Mouse (Mus musculus) CH12.LX (cell line): ENCODE results near the gene Pdxdc1. TPM values are rescaled to one million over a fixed set of nuclear protein-coding genes. Genes with fewer than 3 reads are reported as not detected.

Experiments used
- DNase-seq: peaks from one replicate; pipeline ENCODE4 v3.0.0-alpha.2; 2013; ENCODE audit errors: extremely low read depth
- H3K27ac ChIP-seq: 2 replicates; pipeline ENCODE4 v1.5.1; 2012; ENCODE audit warnings: low read depth, mild to moderate bottlenecking, control low read depth, moderate library complexity; ENCODE audit not compliant: insufficient read depth
- H3K27me3 ChIP-seq: replicated peaks from 2 replicates; pipeline ENCODE3; 2012; ENCODE audit warnings: inconsistent platforms
- H3K36me3 ChIP-seq, 2 experiments: replicated peaks in 1 of 2; 2 replicates each; pipeline versions ENCODE3 to v1.6.1; 2012; ENCODE audit warnings: inconsistent platforms in 1 of 2, low read length in 1 of 2, mild to moderate bottlenecking in 1 of 2, mixed read lengths in 1 of 2, moderate library complexity in 1 of 2; ENCODE audit not compliant: control insufficient read depth in 1 of 2, insufficient read depth in 1 of 2
- H3K4me1 ChIP-seq, 2 experiments: 2 replicates each; pipeline ENCODE4 v1.6.1; 2012; ENCODE audit warnings: inconsistent platforms in 1 of 2, moderate library complexity in 1 of 2; ENCODE audit not compliant: insufficient read depth in 2 of 2, control insufficient read depth in 1 of 2
- H3K4me2 ChIP-seq: 2 replicates; pipeline ENCODE4 v1.6.1; 2012; ENCODE audit warnings: low read depth, mild to moderate bottlenecking, control low read depth; ENCODE audit not compliant: poor library complexity, insufficient read depth, severe bottlenecking
- H3K4me3 ChIP-seq, 3 experiments: fragments of 150-350 bp in 1 of 3; sonication (generic) in 1 of 3; replicated peaks in 1 of 3; 2 replicates each; pipeline versions ENCODE3 to v1.5.1; 2011 to 2012; ENCODE audit warnings: low read depth in 2 of 3, low read length in 2 of 3, mild to moderate bottlenecking in 2 of 3, moderate library complexity in 2 of 3, control low read depth in 1 of 3, improper control_type of control experiment in 1 of 3, inconsistent platforms in 1 of 3, mixed read lengths in 1 of 3; ENCODE audit not compliant: poor library complexity in 1 of 3
- H3K79me2 ChIP-seq: replicated peaks from 2 replicates; pipeline ENCODE4 v1.6.1; 2012; ENCODE audit warnings: mild to moderate bottlenecking, moderate library complexity; ENCODE audit not compliant: control insufficient read depth, poor library complexity, insufficient read depth, severe bottlenecking; ENCODE audit errors: extremely low read depth
- H3K9ac ChIP-seq: 2 replicates; pipeline ENCODE4 v1.6.1; 2012; ENCODE audit warnings: low read depth, mild to moderate bottlenecking, control low read depth, moderate library complexity; ENCODE audit not compliant: insufficient read depth
- H3K9me3 ChIP-seq: replicated peaks from 2 replicates; pipeline ENCODE3; 2012; ENCODE audit warnings: low read length, inconsistent platforms, mixed read lengths
- BHLHE40 ChIP-seq: IDR thresholded peaks from 2 replicates; pipeline ENCODE4 v1.6.1; 2011; ENCODE audit warnings: mild to moderate bottlenecking, low read depth, low read length, improper control_type of control experiment
- CHD1 ChIP-seq: IDR thresholded peaks from 2 replicates; pipeline ENCODE4 v1.6.1; 2012; ENCODE audit warnings: low read depth, low read length, improper control_type of control experiment, inconsistent platforms
- CHD2 ChIP-seq: IDR thresholded peaks from 2 replicates; pipeline ENCODE4 v1.6.1; 2011; ENCODE audit warnings: low read length, improper control_type of control experiment
- CTCF ChIP-seq, 2 experiments: IDR thresholded peaks in 1 of 2; conservative IDR thresholded peaks in 1 of 2; 2 replicates each; pipeline ENCODE4 v1.5.1; 2011 to 2012; ENCODE audit warnings: low read depth in 2 of 2, low read length in 2 of 2, improper control_type of control experiment in 1 of 2, inconsistent platforms in 1 of 2, mild to moderate bottlenecking in 1 of 2, moderate library complexity in 1 of 2
- E2F4 ChIP-seq: IDR thresholded peaks from 2 replicates; pipeline ENCODE4 v1.6.1; 2011; ENCODE audit warnings: low read depth, low read length, improper control_type of control experiment; ENCODE audit not compliant: insufficient replicate concordance
- ELF1 ChIP-seq: IDR thresholded peaks from 2 replicates; pipeline ENCODE4 v1.6.1; 2014; ENCODE audit warnings: low read depth, mild to moderate bottlenecking, inconsistent platforms, low read length, improper control_type of control experiment
- EP300 ChIP-seq: IDR thresholded peaks from 2 replicates; pipeline ENCODE4 v1.6.1; 2011; ENCODE audit warnings: low read length, improper control_type of control experiment
- ETS1 ChIP-seq: conservative IDR thresholded peaks from 2 replicates; pipeline ENCODE4 v1.6.1; 2012; ENCODE audit warnings: low read depth, mild to moderate bottlenecking, inconsistent platforms, low read length, improper control_type of control experiment, moderate library complexity
- GABPA ChIP-seq: IDR thresholded peaks from 2 replicates; pipeline ENCODE4 v1.6.1; 2012; ENCODE audit warnings: low read depth, low read length, improper control_type of control experiment, inconsistent platforms; ENCODE audit not compliant: insufficient replicate concordance
- HCFC1 ChIP-seq: IDR thresholded peaks from 2 replicates; pipeline ENCODE4 v1.6.1; 2012; ENCODE audit warnings: low read depth, mild to moderate bottlenecking, inconsistent platforms, low read length, improper control_type of control experiment
- IRF4 ChIP-seq: IDR thresholded peaks from 2 replicates; pipeline ENCODE4 v1.6.1; 2014; ENCODE audit warnings: low read depth, mild to moderate bottlenecking, inconsistent platforms, low read length, improper control_type of control experiment
- JUND ChIP-seq: conservative IDR thresholded peaks from 2 replicates; pipeline ENCODE4 v1.6.1; 2011; ENCODE audit warnings: low read depth, low read length, improper control_type of control experiment
- MAFK ChIP-seq: IDR thresholded peaks from 2 replicates; pipeline ENCODE4 v1.6.1; 2011; ENCODE audit warnings: low read length, improper control_type of control experiment; ENCODE audit not compliant: insufficient replicate concordance
- MAX ChIP-seq: IDR thresholded peaks from 2 replicates; pipeline ENCODE4 v1.6.1; 2011; ENCODE audit warnings: low read length, improper control_type of control experiment
- MEF2A ChIP-seq: IDR thresholded peaks from 2 replicates; pipeline ENCODE4 v1.6.1; 2014; ENCODE audit warnings: low read depth, mild to moderate bottlenecking, inconsistent platforms, low read length, improper control_type of control experiment, borderline replicate concordance
- MYC ChIP-seq: IDR thresholded peaks from 2 replicates; pipeline ENCODE4 v1.6.1; 2011; ENCODE audit warnings: low read depth, mild to moderate bottlenecking, improper control_type of control experiment, low read length
- PAX5 ChIP-seq: IDR thresholded peaks from 2 replicates; pipeline ENCODE4 v1.6.1; 2012; ENCODE audit warnings: low read length, inconsistent platforms, mixed read lengths
- POLR2AphosphoS2 ChIP-seq: IDR thresholded peaks from 2 replicates; pipeline ENCODE4 v1.6.1; 2011; ENCODE audit warnings: low read depth, low read length, improper control_type of control experiment
- RAD21 ChIP-seq: IDR thresholded peaks from 2 replicates; pipeline ENCODE4 v1.6.1; 2011; ENCODE audit warnings: low read depth, mild to moderate bottlenecking, low read length, improper control_type of control experiment, moderate library complexity
- RCOR1 ChIP-seq: conservative IDR thresholded peaks from 2 replicates; pipeline ENCODE4 v1.6.1; 2012; ENCODE audit warnings: low read depth, mild to moderate bottlenecking, inconsistent platforms, low read length, improper control_type of control experiment
- SIN3A ChIP-seq: IDR thresholded peaks from 2 replicates; pipeline ENCODE4 v1.6.1; 2012; ENCODE audit warnings: low read length, improper control_type of control experiment, inconsistent platforms
- SMC3 ChIP-seq: IDR thresholded peaks from 2 replicates; pipeline ENCODE4 v1.6.1; 2011; ENCODE audit warnings: low read depth, low read length, improper control_type of control experiment
- TCF12 ChIP-seq: IDR thresholded peaks from 2 replicates; pipeline ENCODE4 v1.6.1; 2014; ENCODE audit warnings: low read depth, mild to moderate bottlenecking, inconsistent platforms, low read length, improper control_type of control experiment
- ZC3H11A ChIP-seq: IDR thresholded peaks from 2 replicates; pipeline ENCODE4 v1.6.1; 2012; ENCODE audit warnings: low read depth, mild to moderate bottlenecking, inconsistent platforms, low read length, improper control_type of control experiment
- ZKSCAN1 ChIP-seq: IDR thresholded peaks from 2 replicates; pipeline ENCODE4 v1.6.1; 2012; ENCODE audit warnings: low read depth, inconsistent platforms, low read length, improper control_type of control experiment, borderline replicate concordance
- ZMIZ1 ChIP-seq: IDR thresholded peaks from 2 replicates; pipeline ENCODE4 v1.6.1; 2012; ENCODE audit warnings: low read depth, mild to moderate bottlenecking, inconsistent platforms, low read length, improper control_type of control experiment
- ZNF384 ChIP-seq: IDR thresholded peaks from 2 replicates; pipeline ENCODE4 v1.6.1; 2012; ENCODE audit warnings: low read depth, low read length, improper control_type of control experiment, inconsistent platforms
- dilution Hi-C: fragments of 300-500 bp; cut with MboI; formaldehyde crosslinking; loops from 2 replicates; pipeline ENCODE4 v1.14.3; 2020; ENCODE audit warnings: low sequenced_read_pairs; ENCODE audit not compliant: extremely low pct_unique_long_range_greater_than_20kb, extremely low pct_ligation_motif_present
- in situ Hi-C: fragments of 300-500 bp; cut with MboI; formaldehyde crosslinking; loops from 3 replicates; pipeline ENCODE4 v1.14.3; 2019; ENCODE audit warnings: low sequenced_read_pairs, low pct_ligation_motif_present, low pct_unique_long_range_greater_than_20kb, mixed read lengths
- polyA plus RNA-seq: library from polyadenylated mRNA; unstranded; fragments of >175 nt; gene quantifications from 2 replicates; pipeline ENCODE4 v1.2.1, GENCODE M21; 2012; ENCODE audit warnings: low read depth; ENCODE audit not compliant: insufficient read length
- total RNA-seq, 2 experiments: library from RNA; depleted of rRNA; stranded (reverse); fragments of 300-350 nt in 1 of 2; fragments of >200 nt in 1 of 2; gene quantifications; 2 replicates each; pipeline ENCODE4 v1.2.3; 2012 to 2014

Gene Pdxdc1
- total and polyA plus RNA-seq, 3 experiments: 78.5 to 109 (median 80.9) TPM

DNA sequence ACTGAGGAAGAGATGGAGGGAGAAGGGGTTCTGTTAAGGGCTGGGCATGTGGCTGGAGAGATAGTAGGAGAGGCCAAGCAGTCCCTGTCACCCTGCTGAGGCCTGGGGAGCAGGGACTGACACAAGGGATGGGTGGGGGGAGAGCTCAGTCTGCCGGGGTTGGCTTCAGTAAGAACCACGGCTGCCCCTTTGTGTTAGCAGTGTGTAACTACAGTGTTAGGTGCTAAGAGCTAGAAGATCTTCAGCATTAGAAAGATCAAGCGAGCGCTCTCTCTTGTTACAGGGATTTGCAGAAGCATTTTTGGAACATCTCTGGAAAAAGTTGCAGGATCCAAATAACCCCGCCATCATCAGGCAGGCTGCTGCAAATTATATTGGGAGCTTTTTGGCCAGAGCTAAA is 98.3 kb downstream of the Pdxdc1 start:
- H3K9me3 ChIP-seq: no peaks in the 10 kb centered on the region
- DNase-seq: no peak
- H3K79me2 ChIP-seq: peaks cover 2% of the 10 kb centered on the region
- H3K36me3 ChIP-seq: peaks cover 76 to 92% of the 10 kb centered on the region in 2 experiments
- H3K4me3 ChIP-seq: no peak overlapping the region
- no peaks in the 10 kb centered on the region for H3K27me3 ChIP-seq
- H3K27ac ChIP-seq: no peak overlapping the region
- no peak overlapping the region for H3K9ac ChIP-seq
- no peaks in the 10 kb centered on the region for H3K4me1 ChIP-seq
- in situ Hi-C loops: no loop called here
- TF ChIP-seq ZC3H11A (no peak), ELF1 (no peak), CTCF (conservative IDR thresholded peaks at IDR 0.05 in 1 of 2, IDR thresholded peaks at IDR 0.05 in 1 of 2; ENCODE audit: low read depth in 2 of 2, low read length in 2 of 2) (0 out of 4 replicates have a peak, but pooled peaks of 1 of the 2 experiments have one; percentile 7), ZNF384 (no peak), ETS1 (no peak), PAX5 (no peak), TCF12 (no peak), RCOR1 (no peak), EP300 (no peak)
- H3K4me2 ChIP-seq: no peak overlapping the region
- dilution Hi-C loops: no loop called here

DNA sequence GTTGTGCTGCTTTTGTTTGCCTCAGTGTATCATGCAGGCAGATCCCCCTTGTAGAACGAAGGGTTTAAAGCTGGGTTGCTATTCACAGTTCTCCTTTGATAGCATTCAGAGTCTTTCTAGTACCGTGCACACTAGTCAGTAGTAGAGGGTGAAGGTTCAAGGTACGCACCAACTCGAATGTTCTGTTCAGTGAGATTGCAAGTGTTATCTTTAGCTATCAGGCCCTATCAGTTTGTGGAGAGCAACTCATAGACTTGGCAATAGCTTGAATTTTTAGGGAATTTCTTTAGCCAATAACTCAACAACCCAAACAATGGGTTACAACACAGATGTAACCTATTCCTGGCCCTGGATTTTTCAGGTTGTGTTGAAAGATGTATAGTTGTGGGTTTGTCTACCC is 101.7 kb downstream of the Pdxdc1 start:
- no peaks in the 10 kb centered on the region for H3K4me1 ChIP-seq
- no peak overlapping the region for H3K4me2 ChIP-seq

GRCm38 (mm10) chr16:13796746-13797175 is 106.2 kb downstream of the Pdxdc1 start:
- Histone ChIP-seq H3K79me2 (no peaks in the 10 kb centered on the region; the same call in none of the 2 replicates), H3K27ac (no peak overlapping the region), H3K4me2 (no peak overlapping the region), H3K9ac (no peak overlapping the region), H3K27me3 (no peaks in the 10 kb centered on the region), H3K9me3 (no peaks in the 10 kb centered on the region), H3K4me1 (no peaks in the 10 kb centered on the region)
- DNase-seq: no peak
- dilution Hi-C loops: no loop called here
- TF ChIP-seq SIN3A (no peak), RAD21 (no peak), E2F4 (no peak), ZNF384 (no peak), ELF1 (no peak), HCFC1 (no peak), MAFK (no peak), BHLHE40 (no peak), PAX5 (no peak), MEF2A (no peak), ZMIZ1 (no peak), JUND (no peak), SMC3 (no peak), CHD2 (no peak), POLR2AphosphoS2 (no peak), CHD1 (no peak), IRF4 (no peak), GABPA (no peak)
- TF ChIP-seq, all 38 proteins: peak for 0
- in situ Hi-C loops: no loop called here
- Histone ChIP-seq H3K36me3 (peaks cover 76 to 92% of the 10 kb centered on the region in 2 experiments), H3K4me3 (no peak overlapping the region)

More for the DNA sequence above, 101.7 kb downstream of the Pdxdc1 start:
- TF ChIP-seq MAX (no peak), E2F4 (no peak), IRF4 (no peak), TCF12 (no peak), RAD21 (no peak), MYC (no peak), JUND (no peak), ZKSCAN1 (no peak)
- TF ChIP-seq, all 38 proteins: peak for 0
- Histone ChIP-seq H3K9me3 (no peaks in the 10 kb centered on the region), H3K9ac (no peak overlapping the region), H3K27me3 (no peaks in the 10 kb centered on the region), H3K79me2 (peaks cover 2% of the 10 kb centered on the region), H3K4me3 (no peak overlapping the region), H3K36me3 (peaks cover 76 to 88% of the 10 kb centered on the region in 2 experiments), H3K27ac (no peak overlapping the region)
- DNase-seq: no peak
- dilution Hi-C loops (no loop called here), in situ Hi-C loops (no loop called here)
